Mouse (Mus musculus) bone marrow, adult 2 months (tissue): ENCODE measurements at regions not wholly inside any gene's neighbourhood (a gene's known extent, or its start where the extent isn't known, plus 50 kb on each side); places are given as distances from the start of the nearest gene placed in this dataset.

Experiments
- CTCF ChIP-seq: fragments of 200-500 bp; IDR thresholded peaks from 2 replicates; pipeline ENCODE4 v1.5.1; 2011; ENCODE audit warnings: low read length, control low read depth; ENCODE audit not compliant: control insufficient read depth, insufficient read depth
- POLR2A ChIP-seq: fragments of 200-500 bp; IDR thresholded peaks from 2 replicates; pipeline ENCODE4 v1.6.1; 2011; ENCODE audit warnings: low read depth, mild to moderate bottlenecking, control low read depth, low read length, borderline replicate concordance; ENCODE audit not compliant: control insufficient read depth

- no peak for TF ChIP-seq POLR2A
- no peak for TF ChIP-seq CTCF
Observed at GRCm38 (mm10) chr1:69165202-69165601, 57.3 kb upstream of the Erbb4 start.
